Mouse (Mus musculus) kidney, adult 8-10 months (tissue): ENCODE results near the gene Galr2.

ENCODE experiments used
- DNase-seq, 2 experiments: peaks; one replicate each; pipeline ENCODE4 v3.0.0; 2022

Gene Galr2

GRCm38 (mm10) chr11:116307762-116308531 is 27.2 kb downstream of the Galr2 start:
- no peak for DNase-seq

DNA sequence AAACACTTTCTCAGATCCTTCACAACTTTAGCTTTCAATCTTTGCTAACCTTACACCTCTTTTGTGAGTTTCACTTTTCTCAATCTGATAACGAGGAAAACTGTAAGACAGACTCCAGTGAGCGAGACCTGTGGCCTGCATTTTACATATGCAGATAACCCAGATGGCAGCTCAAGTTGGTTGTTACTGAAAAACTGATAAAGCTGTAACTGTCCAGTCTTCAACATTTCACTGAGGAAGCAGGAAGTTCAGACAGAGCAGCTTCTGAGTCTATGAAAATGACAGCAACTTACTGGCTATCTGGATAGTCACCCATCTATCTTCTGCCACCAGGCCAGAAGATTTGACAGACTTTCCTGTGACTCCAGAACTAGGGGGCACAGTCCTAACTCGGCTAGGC is 28.9 kb downstream of the Galr2 start:
- DNase-seq = no peak

DNA sequence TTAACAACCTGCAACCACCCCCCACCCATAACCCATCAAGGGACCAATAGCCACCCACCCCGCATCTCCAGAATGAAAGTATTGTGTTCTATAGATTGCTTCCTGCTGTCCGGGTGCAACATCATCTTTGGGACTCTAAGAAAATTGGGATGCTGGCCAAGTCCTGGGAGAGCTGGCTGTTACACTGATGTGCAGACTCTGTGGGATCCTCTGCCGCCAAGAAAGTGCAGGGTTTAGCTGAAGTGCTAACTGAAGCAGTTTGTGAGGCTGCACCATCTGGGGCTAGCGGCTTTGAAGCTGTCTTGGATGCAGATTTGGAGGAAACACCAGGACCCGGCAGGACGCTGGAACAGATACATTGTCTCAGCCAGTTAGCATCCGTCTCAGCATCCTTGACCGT is 30.4 kb downstream of the Galr2 start:
- DNase-seq = no peak

GRCm38 (mm10) chr11:116312359-116312758 is 31.6 kb downstream of the Galr2 start:
- DNase-seq = no peak

DNA sequence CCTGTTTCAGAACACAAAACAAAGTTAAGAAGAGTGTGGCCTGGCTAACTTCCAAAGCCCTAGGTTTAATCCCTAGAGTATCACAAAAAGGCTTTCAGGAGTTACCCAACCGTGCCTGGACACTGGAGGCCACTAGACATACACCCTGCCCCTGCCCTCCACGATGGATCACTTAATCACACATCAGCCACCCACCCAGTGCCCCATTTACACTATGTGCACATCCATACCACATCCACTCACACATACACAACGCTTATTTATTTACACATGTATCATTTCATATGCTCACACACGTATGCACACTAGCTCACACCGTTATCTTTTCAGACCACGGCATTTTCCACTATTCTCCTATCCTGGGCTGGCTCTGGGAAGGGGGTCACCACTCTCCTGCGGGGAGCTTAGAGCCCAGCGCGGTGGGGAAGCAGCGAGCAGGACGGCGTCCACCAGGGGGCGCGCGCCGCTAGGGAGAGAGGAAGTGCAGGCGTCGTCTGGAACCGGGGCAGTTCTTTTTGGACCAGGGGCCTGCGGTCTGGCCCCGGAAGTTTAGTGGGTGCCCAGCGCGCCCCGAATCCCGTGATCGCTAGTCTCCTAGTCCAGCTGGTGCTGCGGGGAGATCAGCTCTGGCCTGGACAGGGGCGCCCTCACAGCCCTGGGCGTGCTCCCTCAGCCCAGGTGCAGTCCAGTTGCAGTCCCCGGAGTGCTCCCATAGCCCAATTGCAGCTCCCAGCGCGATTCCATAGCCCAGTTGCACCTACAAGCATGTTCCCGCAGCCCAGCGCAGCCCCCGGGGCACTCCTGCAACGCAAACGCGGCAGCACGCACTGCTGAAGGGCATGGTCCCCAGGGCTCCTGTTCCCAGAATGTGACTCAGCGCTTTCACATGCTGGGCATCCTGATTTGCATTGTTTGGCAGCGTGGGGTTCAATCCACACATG is 38.2 kb downstream of the Galr2 start:
- peak; percentile 58 to 80 for DNase-seq

- DNase-seq = no peak
Measured at GRCm38 (mm10) chr11:116326963-116327603, 46.3 kb downstream of the Galr2 start.

DNA sequence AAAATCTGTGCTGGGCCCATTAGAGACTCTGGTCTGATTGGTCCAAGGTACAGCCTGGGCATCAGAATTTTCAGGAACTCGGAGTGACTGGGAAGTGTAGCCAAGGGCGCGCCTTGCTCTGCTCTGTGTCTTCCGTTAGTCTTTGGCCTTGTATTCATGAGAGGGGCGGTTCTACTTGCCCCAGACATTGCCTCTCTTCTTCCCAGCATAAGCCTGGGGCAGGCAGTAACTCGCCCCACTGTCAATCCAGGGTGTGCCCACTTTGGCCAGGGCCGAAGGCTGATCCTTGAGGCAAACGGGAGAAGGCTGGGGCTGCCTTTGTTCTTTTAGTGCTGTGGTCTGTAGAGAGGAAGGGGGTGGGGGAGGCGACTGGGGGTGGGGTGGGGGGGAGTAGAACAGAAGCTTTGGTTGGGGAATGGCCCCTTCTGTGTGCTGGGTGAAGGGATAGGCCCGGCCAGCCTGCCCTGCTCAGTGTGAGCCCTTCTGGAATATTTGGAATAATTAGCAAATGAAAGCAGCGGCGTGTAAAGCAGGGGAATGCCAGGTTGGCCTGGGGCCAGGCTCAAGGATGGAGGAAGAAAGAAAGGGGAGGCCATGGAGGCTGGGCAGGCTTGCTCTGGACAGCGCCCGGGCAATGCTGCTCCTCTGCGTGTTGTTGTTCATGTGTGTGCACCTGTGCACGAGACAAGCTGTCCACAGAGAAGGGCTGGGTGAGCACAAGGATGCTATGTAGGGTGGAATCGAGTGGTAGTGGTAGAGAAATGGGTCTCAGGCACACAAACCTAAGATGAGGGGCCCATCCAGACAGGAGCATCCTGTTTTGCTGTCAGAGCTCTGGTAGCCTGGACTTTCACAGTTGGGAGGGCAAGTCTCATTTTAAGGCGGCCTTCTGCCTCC is 48.8 kb downstream of the Galr2 start:
- DNase-seq = peak; percentile 49 to 63

DNA sequence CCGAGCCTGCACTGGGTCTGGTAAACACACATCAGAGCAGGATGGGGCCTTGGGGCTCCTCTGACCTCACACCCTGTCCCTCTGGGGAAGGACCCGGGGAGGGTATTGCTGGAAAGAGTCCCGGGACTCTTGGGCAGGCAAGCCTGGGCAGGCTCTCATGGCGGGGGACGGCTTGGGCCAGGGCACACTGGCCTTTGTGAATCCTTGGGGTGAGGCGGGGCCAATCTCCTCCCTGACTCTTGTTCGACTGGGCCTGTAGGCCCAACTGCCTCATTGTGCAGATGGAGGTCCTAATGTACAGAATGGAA is 49.4 kb downstream of the Galr2 start:
- DNase-seq = no peak

GRCm38 (mm10) chr11:116332232-116332982 is 51.7 kb downstream of the Galr2 start:
- DNase-seq = no peak

DNA sequence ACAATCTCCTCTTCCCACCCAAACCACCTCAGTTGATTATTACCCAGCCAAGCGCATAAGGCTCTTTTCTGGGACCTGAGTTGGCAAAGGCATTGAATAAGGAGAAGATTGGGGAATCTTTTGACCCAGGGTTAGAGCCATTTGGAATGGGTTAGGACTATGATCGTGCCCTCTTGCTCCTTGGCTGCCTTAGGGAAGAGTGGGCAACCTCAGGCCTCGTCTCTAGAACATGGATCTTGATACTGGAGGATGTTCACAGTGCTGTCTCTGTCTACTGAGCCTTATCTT is 52.2 kb downstream of the Galr2 start:
- peak; percentile 27 to 56 for DNase-seq
